Mouse (Mus musculus) heart, embryonic 11.5 days (tissue): ENCODE results near the gene Lemd2. TPM values are rescaled to one million over a fixed set of nuclear protein-coding genes. Genes with fewer than 3 reads are reported as not detected.

ENCODE experiments used
- ATAC-seq: fragments of 200-750 bp; cut with Nextera tagmentation; replicated peaks from 2 replicates; pipeline ENCODE4 v1.8.0; 2017; ENCODE audit warnings: moderate library complexity; ENCODE audit not compliant: insufficient number of reproducible peaks, low FRiP score, low TSS enrichment
- H3K27ac ChIP-seq: fragments of 300-500 bp; sonication (generic); 2 replicates; pipeline ENCODE4 v1.5.1; 2014; ENCODE audit warnings: mild to moderate bottlenecking, low read depth, low read length
- H3K27me3 ChIP-seq: fragments of 300-500 bp; sonication (generic); 2 replicates; pipeline ENCODE4 v1.6.1; 2014; ENCODE audit warnings: mild to moderate bottlenecking, low read length, mixed read lengths; ENCODE audit not compliant: control insufficient read depth, insufficient read depth
- H3K36me3 ChIP-seq: fragments of 300-500 bp; sonication (generic); 2 replicates; pipeline ENCODE4 v1.6.1; 2014; ENCODE audit warnings: mild to moderate bottlenecking, low read length, moderate library complexity, mixed read lengths; ENCODE audit not compliant: control insufficient read depth, insufficient read depth
- H3K4me1 ChIP-seq: fragments of 300-500 bp; sonication (generic); 2 replicates; pipeline ENCODE4 v1.6.1; 2014; ENCODE audit warnings: low read length; ENCODE audit not compliant: control insufficient read depth, insufficient read depth
- H3K4me2 ChIP-seq: fragments of 300-500 bp; sonication (generic); 2 replicates; pipeline ENCODE4 v1.6.1; 2014; ENCODE audit warnings: mild to moderate bottlenecking, moderate library complexity
- H3K4me3 ChIP-seq: fragments of 300-500 bp; sonication (generic); 2 replicates; pipeline ENCODE4 v1.5.1; 2014; ENCODE audit warnings: low read depth, low read length
- H3K9ac ChIP-seq: fragments of 300-500 bp; sonication (generic); 2 replicates; pipeline ENCODE4 v1.6.1; 2014; ENCODE audit warnings: mild to moderate bottlenecking, low read depth, low read length, moderate library complexity
- H3K9me3 ChIP-seq: fragments of 300-500 bp; sonication (generic); replicated peaks from 2 replicates; pipeline ENCODE4 v1.6.1; 2016; ENCODE audit warnings: low read length; ENCODE audit not compliant: control insufficient read depth
- WGBS: fragments of 180-500 bp; shearing (Covaris S2); extraction: QIAGEN DNeasy Blood & Tissue Kit; methylation state at CpG from one replicate; pipeline ENCODE4 v1.1.7; 2014; ENCODE audit not compliant: insufficient replicate concordance; 5-methylcytosine and 5-hydroxymethylcytosine counted together
- polyA plus RNA-seq: library from polyadenylated mRNA; unstranded; fragments of >200 nt; fragmentation: Nextera tagmentation; extraction: Ambion mirVana; gene quantifications from 2 replicates; pipeline ENCODE4 v1.2.1, GENCODE M21; 2014

Gene Lemd2
- polyA plus RNA-seq, 1 experiment from 2014 or later: 6.7 TPM

DNA sequence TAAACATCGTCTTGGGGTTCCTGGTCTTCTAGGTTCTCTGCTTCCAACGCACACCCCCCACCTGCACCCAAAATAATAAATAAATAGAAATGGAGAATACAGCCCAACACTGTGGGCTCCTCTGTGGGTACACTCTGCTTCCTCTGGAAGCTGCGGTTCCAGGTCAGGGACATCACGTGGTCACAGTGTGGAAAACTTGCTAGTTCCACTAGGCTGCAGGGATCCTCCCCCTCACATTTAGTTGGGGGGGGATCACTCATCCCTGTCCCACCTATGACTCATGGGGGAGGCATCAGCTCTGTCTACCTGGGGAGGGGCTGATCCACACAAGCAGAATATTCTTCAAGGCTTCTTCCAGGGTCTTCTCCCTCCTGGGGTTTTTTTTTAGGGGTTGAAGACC lies 60.1 kb downstream of the Lemd2 start:
- H3K36me3 ChIP-seq: no peaks in the 10 kb centered on the region
- 78% methylated on average over 4 of the region's 4 CpGs for WGBS
- H3K27ac ChIP-seq: no peak overlapping the region
- H3K4me1 ChIP-seq: peaks cover 3% of the 10 kb centered on the region; the same call in 1 of the 2 replicates
- H3K4me2 ChIP-seq: no peak overlapping the region
- no peak for ATAC-seq
- 0 out of 2 replicates have a peak, but pooled peaks cover 6% of the 10 kb centered on the region for H3K27me3 ChIP-seq
- H3K9me3 ChIP-seq: no peaks in the 10 kb centered on the region
- no peak overlapping the region for H3K4me3 ChIP-seq
- H3K9ac ChIP-seq: no peak overlapping the region

DNA sequence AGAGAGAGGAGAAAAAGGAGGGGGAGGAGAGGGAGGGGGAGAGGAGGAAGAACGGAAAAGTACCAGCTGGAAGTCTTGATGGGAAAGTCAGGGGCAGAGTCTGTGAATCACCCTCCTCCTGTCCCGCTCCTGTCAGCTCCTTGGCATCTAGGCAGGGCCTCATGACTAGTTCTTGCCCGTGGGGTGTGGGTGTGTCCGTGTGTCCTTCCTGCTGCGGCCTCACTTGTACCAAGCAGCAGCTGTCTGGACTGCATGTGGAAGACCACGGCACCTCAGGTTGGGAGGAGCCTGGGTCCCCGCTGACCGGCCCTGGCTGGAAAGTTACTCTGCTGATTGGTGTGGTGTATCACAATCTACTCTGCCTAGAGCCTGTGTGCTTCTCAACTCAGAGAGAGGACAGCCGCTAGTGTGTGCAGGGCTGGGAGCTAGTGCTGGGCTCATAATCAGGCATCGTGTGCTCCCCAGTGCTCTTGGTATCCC lies 62.3 kb downstream of the Lemd2 start:
- H3K9ac ChIP-seq: no peak overlapping the region
- no peak overlapping the region for H3K4me3 ChIP-seq
- no peak overlapping the region for H3K27ac ChIP-seq
- H3K4me1 ChIP-seq: peaks cover 3% of the 10 kb centered on the region; the same call in 1 of the 2 replicates
- ATAC-seq: peak; percentile 59; the same call in 1 of the 2 replicates
- H3K27me3 ChIP-seq: 0 out of 2 replicates have a peak, but pooled peaks cover 3% of the 10 kb centered on the region
- no peak overlapping the region for H3K4me2 ChIP-seq
- no peaks in the 10 kb centered on the region for H3K9me3 ChIP-seq
- no peaks in the 10 kb centered on the region for H3K36me3 ChIP-seq
- 41% methylated on average over 10 of the region's 10 CpGs for WGBS

DNA sequence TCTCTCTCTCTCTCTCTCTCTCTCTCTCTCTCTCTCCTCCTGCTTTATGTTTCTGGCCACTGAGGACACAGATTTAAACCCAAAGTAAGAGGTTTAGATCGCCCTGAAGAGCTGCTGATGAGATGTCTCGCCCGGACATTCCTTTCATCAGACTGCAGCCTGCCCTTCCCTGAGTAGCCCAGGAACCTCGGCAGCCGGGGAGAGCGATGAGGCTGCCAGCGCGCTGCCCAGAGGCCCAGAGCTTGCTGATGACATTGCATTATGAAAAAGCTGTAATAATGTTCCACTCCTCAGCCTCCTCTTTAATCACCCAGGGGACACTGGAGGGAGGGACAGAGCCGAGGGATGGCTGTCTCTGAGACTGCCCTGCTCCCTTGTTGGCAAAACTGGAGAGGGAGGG lies 64.0 kb downstream of the Lemd2 start:
- Histone ChIP-seq H3K27ac (no peak overlapping the region), H3K4me3 (no peak overlapping the region), H3K4me2 (no peak overlapping the region), H3K4me1 (peaks cover 3% of the 10 kb centered on the region; the same call in 1 of the 2 replicates), H3K9ac (no peak overlapping the region), H3K36me3 (no peaks in the 10 kb centered on the region), H3K27me3 (no peaks in the 10 kb centered on the region), H3K9me3 (no peaks in the 10 kb centered on the region)
- WGBS: 59% methylated on average over 9 of the region's 9 CpGs
- ATAC-seq: no peak

Other genes starting within 250 kb of the Lemd2 start
- gene Zbtb9, start 231.3 kb downstream of the Lemd2 start, polyA plus RNA-seq: 6.8 and 7.9 TPM in 2 replicates
- 11.0 and 11.4 TPM in 2 replicates for gene Bak1, start 175.5 kb downstream of the Lemd2 start, polyA plus RNA-seq
- 2.1 and 2.2 TPM in 2 replicates for gene Itpr3, start 147.2 kb downstream of the Lemd2 start, polyA plus RNA-seq
- gene Uqcc2, start 70.6 kb downstream of the Lemd2 start, polyA plus RNA-seq: 363 and 374 TPM in 2 replicates
- 0.15 and 0.26 TPM in 2 replicates for gene Ip6k3, start 36.7 kb downstream of the Lemd2 start, polyA plus RNA-seq